In genomic region chr14:67608262-67608661, GRCm38 (mm10) we compare ENCODE assay signal across 8 mouse cellular contexts.
DNase-seq lines count a peak whose midpoint lies in the region; ATAC-seq and TF ChIP-seq lines count a peak whose summit lies in the region.

No protein-coding gene starts in this region.

- WGBS in intestine, embryonic 15.5 days = 20% methylated on average over 20 of the region's 20 CpGs
- WGBS in liver, postnatal 0 days (ENCODE audit: insufficient replicate concordance) = 19% methylated on average over 20 of the region's 20 CpGs
- 21% methylated on average over 20 of the region's 20 CpGs for WGBS in stomach, embryonic 14.5 days

- H3K79me2 ChIP-seq in C2C12 (ENCODE audit: control insufficient read depth, insufficient read depth) = no peaks in the 10 kb centered on the region

- H3K9ac ChIP-seq in intestine, embryonic 15.5 days = no peak overlapping the region
- no peak overlapping the region for H3K9ac ChIP-seq in liver, postnatal 0 days (replicated peaks)
- H3K9ac ChIP-seq in stomach, embryonic 14.5 days (replicated peaks; ENCODE audit: low read depth, low read length) = no peak overlapping the region

- peaks cover 9% of the 10 kb centered on the region; the same call in 1 of the 2 replicates for H3K4me1 ChIP-seq in brown adipose tissue, adult 24 weeks (ENCODE audit: control insufficient read depth, insufficient read depth, insufficient read length, low read length)
- peaks cover 10% of the 10 kb centered on the region for H3K4me1 ChIP-seq in intestine, embryonic 15.5 days (replicated peaks)
- peaks cover 2% of the 10 kb centered on the region; the same call in 1 of the 2 replicates for H3K4me1 ChIP-seq in liver, postnatal 0 days (ENCODE audit: insufficient read depth)
- H3K4me1 ChIP-seq in stomach, embryonic 14.5 days (ENCODE audit: control insufficient read depth, insufficient read depth, low read length) = peaks cover 6% of the 10 kb centered on the region; the same call in 1 of the 2 replicates

- no peak overlapping the region for H3K4me3 ChIP-seq in C2C12 (ENCODE audit: insufficient read depth, poor library complexity, severe bottlenecking)
- H3K4me3 ChIP-seq in brown adipose tissue, adult 24 weeks (ENCODE audit: insufficient read depth, low read depth, low read length) = no peak overlapping the region
- 0 out of 2 replicates have a peak overlapping the region, but pooled peaks have one; percentile 7 for H3K4me3 ChIP-seq in intestine, embryonic 15.5 days (replicated peaks)
- no peak overlapping the region for H3K4me3 ChIP-seq in liver, postnatal 0 days (ENCODE audit: low read depth, low read length)
- 0 out of 2 replicates have a peak overlapping the region, but pooled peaks have one; percentile 1 for H3K4me3 ChIP-seq in stomach, embryonic 14.5 days (ENCODE audit: low read depth, low read length)

- TF ChIP-seq EP300 in liver, postnatal 0 days (IDR thresholded peaks at IDR 0.05; ENCODE audit: low read depth) = no peak

- TF ChIP-seq CTCF in C2C12 (IDR thresholded peaks at IDR 0.05; ENCODE audit: control insufficient read depth, insufficient read depth, insufficient read length) = no peak
- no peak for TF ChIP-seq CTCF in liver, postnatal 0 days (IDR thresholded peaks at IDR 0.05; ENCODE audit: low read depth)

- peaks cover 53% of the 10 kb centered on the region for H3K27me3 ChIP-seq in C2C12 (ENCODE audit: control insufficient read depth, insufficient read depth, insufficient read length)
- no peaks in the 10 kb centered on the region for H3K27me3 ChIP-seq in intestine, embryonic 15.5 days (replicated peaks)
- 0 out of 2 replicates have a peak, but pooled peaks cover 2% of the 10 kb centered on the region for H3K27me3 ChIP-seq in liver, postnatal 0 days (ENCODE audit: insufficient read depth, low read length)
- H3K27me3 ChIP-seq in stomach, embryonic 14.5 days (ENCODE audit: control insufficient read depth, insufficient read depth, low read length) = 0 out of 2 replicates have a peak, but pooled peaks cover 2% of the 10 kb centered on the region

- peak overlapping the region; percentile 15; the same call in 1 of the 2 replicates for H3K27ac ChIP-seq in brown adipose tissue, adult 24 weeks (replicated peaks; ENCODE audit: low read depth, low read length)
- H3K27ac ChIP-seq in intestine, embryonic 15.5 days = no peak overlapping the region
- no peak overlapping the region for H3K27ac ChIP-seq in liver, postnatal 0 days (ENCODE audit: low read depth)
- H3K27ac ChIP-seq in stomach, embryonic 14.5 days (ENCODE audit: low read length) = no peak overlapping the region

- H3ac ChIP-seq in C2C12 (ENCODE audit: control insufficient read depth, insufficient read length, low read depth) = no peak overlapping the region

- ATAC-seq in intestine, embryonic 15.5 days = peak; percentile 66
- ATAC-seq in liver, postnatal 0 days = peak; percentile 82
- ATAC-seq in stomach, embryonic 14.5 days (ENCODE audit: insufficient number of reproducible peaks, insufficient read depth, low FRiP score, low read depth) = no peak
- ATAC-seq in erythroid progenitor cell, adult 5-6 weeks (replicated peaks; ENCODE audit: low FRiP score, poor library complexity, severe bottlenecking) = no peak

- peak overlapping the region; percentile 48 for H3K4me2 ChIP-seq in intestine, embryonic 15.5 days (replicated peaks)
- peak overlapping the region; percentile 54 for H3K4me2 ChIP-seq in liver, postnatal 0 days (ENCODE audit: low read depth, low read length)
- H3K4me2 ChIP-seq in stomach, embryonic 14.5 days (replicated peaks; ENCODE audit: low read depth, low read length) = peak overlapping the region; percentile 32

- no peaks in the 10 kb centered on the region for H3K79me3 ChIP-seq in C2C12 (ENCODE audit: low read depth)

- no peaks in the 10 kb centered on the region for H3K9me3 ChIP-seq in intestine, embryonic 15.5 days
- no peaks in the 10 kb centered on the region for H3K9me3 ChIP-seq in liver, postnatal 0 days (ENCODE audit: low read length)
- H3K9me3 ChIP-seq in stomach, embryonic 14.5 days (ENCODE audit: control insufficient read depth, low read depth, low read length) = no peaks in the 10 kb centered on the region

- no peaks in the 10 kb centered on the region for H3K36me3 ChIP-seq in C2C12 (ENCODE audit: control insufficient read depth, insufficient read depth)
- H3K36me3 ChIP-seq in intestine, embryonic 15.5 days = no peaks in the 10 kb centered on the region
- H3K36me3 ChIP-seq in liver, postnatal 0 days (replicated peaks; ENCODE audit: insufficient read depth, low read length) = no peaks in the 10 kb centered on the region
- no peaks in the 10 kb centered on the region for H3K36me3 ChIP-seq in stomach, embryonic 14.5 days (ENCODE audit: control insufficient read depth, insufficient read depth, low read length)

- DNase-seq in liver, postnatal 0 days = peak; percentile 33
- no peak for DNase-seq in spleen, postnatal 4 days (ENCODE audit: low spot score in 2 of 2)
- no peak for DNase-seq in c-Kit-positive CD71-positive TER-119-positive erythroid progenitor cells, embryonic 14.5 days (ENCODE audit: low spot score)

TF ChIP-seq in C2C12, 6 proteins besides CTCF, POLR2A, EP300 and RAD21:
- TF ChIP-seq USF1 (IDR thresholded peaks at IDR 0.05; ENCODE audit: low read depth) (peak; percentile 21), MYOG (IDR thresholded peaks at IDR 0.05; ENCODE audit: control insufficient read depth, extremely low read depth, insufficient read length) (no peak), FOSL1 (IDR thresholded peaks at IDR 0.05; ENCODE audit: insufficient read depth, low read length, poor library complexity, severe bottlenecking) (no peak)

Comparison
In these comparisons a context has a peak if more than half of its experiments do, and no peak if none do; other contexts are left out.
1. H3K4me3 ChIP-seq: peak in intestine, embryonic 15.5 days (single experiment) and stomach, embryonic 14.5 days (single experiment); none in C2C12 (single experiment), brown adipose tissue, adult 24 weeks (single experiment) and liver, postnatal 0 days (single experiment).
2. ATAC-seq: peak in intestine, embryonic 15.5 days (single experiment) and liver, postnatal 0 days (single experiment); none in stomach, embryonic 14.5 days (single experiment) and erythroid progenitor cell, adult 5-6 weeks (single experiment).
3. Peak in every context shown above with its lines, with median percentiles within 50 percentile points of each other: H3K4me2 ChIP-seq.